Mouse (Mus musculus): ENCODE results near the gene Ercc1. TPM values are rescaled to one million over a fixed set of nuclear protein-coding genes. Genes with fewer than 3 reads are reported as not detected.

The Ercc1 gene
- polyA plus RNA-seq, 1 experiment from 2014 or later, result 80.6 TPM

DNA sequence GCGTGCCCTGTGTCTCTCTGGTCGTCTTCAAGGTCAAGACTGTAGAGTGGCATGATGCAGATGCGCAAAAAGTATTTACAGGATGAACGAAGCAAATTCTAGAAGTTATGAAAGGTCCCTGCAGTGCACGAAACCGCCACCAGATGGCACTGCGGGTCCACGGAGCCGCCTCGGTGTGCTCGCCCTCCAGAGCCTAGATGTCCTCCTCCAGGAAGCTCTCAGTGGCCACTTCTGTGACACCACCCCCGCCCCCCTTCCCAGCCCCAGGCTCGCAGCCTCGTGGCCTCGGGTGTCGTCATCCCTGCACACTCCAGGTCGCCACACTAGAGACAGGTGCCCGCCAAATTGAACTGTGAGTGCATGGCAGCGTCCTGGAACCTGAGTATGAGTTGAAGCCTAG lies 60.8 kb downstream of the Ercc1 start:
- WGBS, result 4% methylated on average over 19 of the region's 19 CpGs

More for the DNA sequence above, 60.8 kb downstream of the Ercc1 start:
- Histone ChIP-seq H3K4me2 (ENCODE audit: low read length) (peak overlapping the region; percentile 40), H3K27ac (ENCODE audit: low read depth, low read length) (no peak overlapping the region), H3K9me3 (ENCODE audit: control insufficient read depth, low read length) (no peaks in the 10 kb centered on the region), H3K27me3 (replicated peaks; ENCODE audit: control insufficient read depth, insufficient read depth, low read length) (peaks cover 37% of the 10 kb centered on the region), H3K4me1 (ENCODE audit: control insufficient read depth, insufficient read depth, low read depth, low read length) (peaks cover 9% of the 10 kb centered on the region), H3K36me3 (ENCODE audit: control insufficient read depth, insufficient read depth, low read length) (no peaks in the 10 kb centered on the region), H3K9ac (ENCODE audit: low read depth, low read length) (no peak overlapping the region), H3K4me3 (ENCODE audit: low read length) (no peak overlapping the region)
- peak; percentile 66 for ATAC-seq

MicroRNA genes within 50 kb of the gene (microRNA counts, 519-probe panel; counts per million panel counts)
- microRNA mmu-miR-343, result 469 counts per million, percentile 1 among the panel's probes with 10 or more counts

Small RNA genes lying within 50 kb of the gene (microRNA-seq; reads per million reads assigned to microRNA genes)
- not detected for gene Mir343

Other genes starting within 250 kb of the Ercc1 start
- gene Gm4969, start 226.4 kb upstream of the Ercc1 start, polyA plus RNA-seq (2015; fragmentation: Nextera tagmentation; extraction: Ambion mirVana), result 7.0 and 8.8 TPM in 2 replicates
- gene Fbxo46, start 224.9 kb upstream of the Ercc1 start, polyA plus RNA-seq (2015; fragmentation: Nextera tagmentation; extraction: Ambion mirVana), result 16.4 and 17.7 TPM in 2 replicates
- gene Qpctl, start 195.5 kb upstream of the Ercc1 start, polyA plus RNA-seq (2015; fragmentation: Nextera tagmentation; extraction: Ambion mirVana), result 24.0 and 26.3 TPM in 2 replicates
- 107 and 110 TPM in 2 replicates for gene Snrpd2, start 195.1 kb upstream of the Ercc1 start, polyA plus RNA-seq (2015; fragmentation: Nextera tagmentation; extraction: Ambion mirVana)
- 2.0 and 2.9 TPM in 2 replicates for gene Gipr, start 178.7 kb upstream of the Ercc1 start, polyA plus RNA-seq (2015; fragmentation: Nextera tagmentation; extraction: Ambion mirVana)
- 9.4 and 12.3 TPM in 2 replicates for gene Eml2, start 168.4 kb upstream of the Ercc1 start, polyA plus RNA-seq (2015; fragmentation: Nextera tagmentation; extraction: Ambion mirVana)
- gene Gpr4, start 132.2 kb upstream of the Ercc1 start, polyA plus RNA-seq (2015; fragmentation: Nextera tagmentation; extraction: Ambion mirVana), result 3.1 and 4.4 TPM in 2 replicates
- gene Opa3, start 116.4 kb upstream of the Ercc1 start, polyA plus RNA-seq (2015; fragmentation: Nextera tagmentation; extraction: Ambion mirVana), result 39.9 and 41.5 TPM in 2 replicates
- gene Vasp, start 73.0 kb upstream of the Ercc1 start, polyA plus RNA-seq (2015; fragmentation: Nextera tagmentation; extraction: Ambion mirVana), result 39.9 and 42.9 TPM in 2 replicates
- 0.79 and 1.5 TPM in 2 replicates for gene Ppm1n, start 64.7 kb upstream of the Ercc1 start, polyA plus RNA-seq (2015; fragmentation: Nextera tagmentation; extraction: Ambion mirVana)
- 124 and 126 TPM in 2 replicates for gene Rtn2, start 62.2 kb upstream of the Ercc1 start, polyA plus RNA-seq (2015; fragmentation: Nextera tagmentation; extraction: Ambion mirVana)
- gene Fosb, start 34.7 kb upstream of the Ercc1 start, polyA plus RNA-seq (2015; fragmentation: Nextera tagmentation; extraction: Ambion mirVana), result 0.06 and 0.10 TPM in 2 replicates
- gene Cd3eap, start 14.7 kb downstream of the Ercc1 start, polyA plus RNA-seq (2015; fragmentation: Nextera tagmentation; extraction: Ambion mirVana), result 23.1 and 23.6 TPM in 2 replicates
- 1.5 and 1.9 TPM in 2 replicates for gene Ppp1r13l, start 15.0 kb downstream of the Ercc1 start, polyA plus RNA-seq (2015; fragmentation: Nextera tagmentation; extraction: Ambion mirVana)
- gene Ercc2, start 37.2 kb downstream of the Ercc1 start, polyA plus RNA-seq (2015; fragmentation: Nextera tagmentation; extraction: Ambion mirVana), result 22.6 and 25.1 TPM in 2 replicates
- 2.2 and 2.5 TPM in 2 replicates for gene Klc3, start 59.3 kb downstream of the Ercc1 start, polyA plus RNA-seq (2015; fragmentation: Nextera tagmentation; extraction: Ambion mirVana)
- gene Ckm, start 60.0 kb downstream of the Ercc1 start, polyA plus RNA-seq (2015; fragmentation: Nextera tagmentation; extraction: Ambion mirVana), result 0.64 and 47.3 TPM in 2 replicates
- gene Mark4, start 114.0 kb downstream of the Ercc1 start, polyA plus RNA-seq (2015; fragmentation: Nextera tagmentation; extraction: Ambion mirVana), result 13.5 and 15.9 TPM in 2 replicates
- 0.97 and 1.5 TPM in 2 replicates for gene Exoc3l2, start 118.6 kb downstream of the Ercc1 start, polyA plus RNA-seq (2015; fragmentation: Nextera tagmentation; extraction: Ambion mirVana)
- 3.5 and 4.2 TPM in 2 replicates for gene Bloc1s3, start 163.6 kb downstream of the Ercc1 start, polyA plus RNA-seq (2015; fragmentation: Nextera tagmentation; extraction: Ambion mirVana)
- gene Trappc6a, start 163.6 kb downstream of the Ercc1 start, polyA plus RNA-seq (2015; fragmentation: Nextera tagmentation; extraction: Ambion mirVana), result 36.3 and 37.1 TPM in 2 replicates
- 0.99 and 2.3 TPM in 2 replicates for gene Nkpd1, start 173.1 kb downstream of the Ercc1 start, polyA plus RNA-seq (2015; fragmentation: Nextera tagmentation; extraction: Ambion mirVana)
- 37.7 and 38.3 TPM in 2 replicates for gene Ppp1r37, start 218.3 kb downstream of the Ercc1 start, polyA plus RNA-seq (2015; fragmentation: Nextera tagmentation; extraction: Ambion mirVana)
- 0.20 and 0.46 TPM in 2 replicates for gene Zfp296, start 232.5 kb downstream of the Ercc1 start, polyA plus RNA-seq (2015; fragmentation: Nextera tagmentation; extraction: Ambion mirVana)
- 147 and 162 TPM in 2 replicates for gene Gemin7, start 232.8 kb downstream of the Ercc1 start, polyA plus RNA-seq (2015; fragmentation: Nextera tagmentation; extraction: Ambion mirVana)

Measured in hindbrain, embryonic 16.5 days (tissue).